Mouse (Mus musculus) G1E-ER4 (cell line): ENCODE measurements around the gene Scml4. TPM values are rescaled to one million over a fixed set of nuclear protein-coding genes. Genes with fewer than 3 reads are reported as not detected.

ENCODE experiments used
- GATA1 ChIP-seq: IDR thresholded peaks from one replicate; pipeline ENCODE4 v1.8.0; 2012; ENCODE audit warnings: low read length, inconsistent platforms
- polyA plus RNA-seq: library from polyadenylated mRNA; stranded (reverse); fragments of >175 nt; gene quantifications from 2 replicates; pipeline ENCODE4 v1.2.3, GENCODE M21; 2012

The Scml4 gene
- polyA plus RNA-seq, 1 experiment, result not detected

DNA sequence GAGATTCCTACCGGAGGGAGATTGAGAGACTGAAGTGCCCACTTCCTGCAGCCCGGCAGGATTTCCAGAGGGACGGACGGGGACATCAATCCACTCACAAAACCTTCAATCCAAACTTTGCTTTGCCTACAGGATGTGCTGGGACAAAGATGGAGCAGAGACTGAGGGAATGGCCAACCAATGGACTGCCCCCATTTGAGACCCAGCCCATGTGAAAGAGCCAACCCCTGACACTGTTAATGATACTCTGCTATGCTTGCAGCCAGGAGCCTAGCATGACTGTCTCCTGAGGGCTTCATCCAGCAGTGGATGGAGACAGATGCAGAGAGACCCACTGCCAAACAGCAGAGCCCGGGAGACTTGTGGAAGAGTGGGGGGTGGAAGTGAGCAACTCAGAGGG, 19.5 kb downstream of the Scml4 start:
- no peak for TF ChIP-seq GATA1

DNA sequence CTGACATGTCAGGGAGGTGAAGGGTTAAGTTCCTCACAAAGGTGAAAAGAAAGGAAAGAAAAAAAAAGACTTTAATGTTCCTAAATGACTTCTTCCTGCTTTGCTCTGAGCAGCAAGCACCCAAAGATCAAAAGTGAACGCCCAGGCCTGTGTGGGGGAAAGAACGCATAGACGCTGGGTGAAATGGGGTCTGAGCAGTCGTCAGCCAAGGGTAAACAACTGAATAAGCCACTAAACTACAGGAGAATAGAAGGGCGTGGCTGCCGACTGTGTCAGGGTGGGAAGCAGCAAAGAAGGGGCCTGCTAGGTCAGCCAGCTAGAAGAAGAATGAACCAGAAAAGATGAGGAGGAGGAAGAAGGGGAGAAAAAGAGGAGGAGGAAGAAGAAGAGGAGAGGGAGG, 26.9 kb downstream of the Scml4 start:
- TF ChIP-seq GATA1, result no peak

DNA sequence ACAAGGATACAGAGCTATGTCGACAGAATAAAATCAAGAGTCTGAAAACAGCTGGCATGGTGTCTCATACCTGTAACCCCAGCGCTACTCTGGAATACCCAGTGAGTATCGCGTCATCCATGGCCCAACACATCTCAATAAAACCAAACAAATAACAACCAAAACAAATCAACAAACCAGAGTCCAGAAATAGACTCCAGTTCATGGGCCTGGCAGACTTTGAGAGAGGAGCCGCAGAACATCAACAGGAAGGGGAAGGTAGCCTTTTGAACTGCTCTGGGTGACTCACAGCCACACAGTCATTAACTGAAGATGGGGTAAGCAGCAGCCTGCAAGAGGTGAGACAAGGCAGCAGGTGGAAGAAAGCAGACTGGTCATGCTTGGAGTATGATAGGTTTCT, 28.1 kb downstream of the Scml4 start:
- TF ChIP-seq GATA1, result no peak

DNA sequence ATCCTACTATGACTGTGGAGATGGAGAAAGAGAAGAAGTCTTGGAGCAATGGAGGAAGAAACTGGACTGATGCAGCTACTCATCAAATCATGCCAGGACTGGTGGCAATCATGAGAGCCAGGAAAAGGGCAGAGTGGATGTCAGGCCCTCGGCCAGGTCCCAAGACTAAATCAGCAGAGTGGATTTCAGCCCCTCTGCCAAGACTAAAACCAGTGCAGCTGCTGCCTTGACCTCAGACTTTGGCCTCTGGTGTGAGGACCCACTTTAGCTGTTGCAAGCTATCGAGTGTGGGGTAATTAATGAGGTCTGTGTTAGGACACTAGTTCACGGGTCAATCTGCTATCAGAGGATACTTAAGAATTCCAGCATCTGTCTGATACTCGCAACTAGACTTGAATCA, 30.2 kb downstream of the Scml4 start:
- TF ChIP-seq GATA1, result no peak

DNA sequence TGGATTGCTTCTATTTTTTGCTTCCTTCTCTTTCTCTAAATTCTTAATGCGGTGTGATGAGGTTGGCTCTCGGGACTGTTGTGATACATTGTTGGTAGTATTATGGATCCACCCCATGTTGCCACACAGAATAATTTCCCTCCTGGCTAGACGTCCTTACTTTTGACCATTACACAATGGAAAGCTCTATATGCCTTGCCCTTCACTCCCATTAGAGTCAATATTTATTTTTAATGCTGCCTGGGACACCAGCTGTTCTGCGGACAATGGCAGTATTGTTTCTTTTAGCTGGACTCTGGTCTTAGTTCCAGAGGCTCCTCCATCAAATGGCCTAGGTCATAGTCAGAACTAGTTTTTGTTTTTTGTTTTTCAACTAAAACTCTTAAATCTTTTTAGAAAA, 32.1 kb downstream of the Scml4 start:
- TF ChIP-seq GATA1, result no peak

DNA sequence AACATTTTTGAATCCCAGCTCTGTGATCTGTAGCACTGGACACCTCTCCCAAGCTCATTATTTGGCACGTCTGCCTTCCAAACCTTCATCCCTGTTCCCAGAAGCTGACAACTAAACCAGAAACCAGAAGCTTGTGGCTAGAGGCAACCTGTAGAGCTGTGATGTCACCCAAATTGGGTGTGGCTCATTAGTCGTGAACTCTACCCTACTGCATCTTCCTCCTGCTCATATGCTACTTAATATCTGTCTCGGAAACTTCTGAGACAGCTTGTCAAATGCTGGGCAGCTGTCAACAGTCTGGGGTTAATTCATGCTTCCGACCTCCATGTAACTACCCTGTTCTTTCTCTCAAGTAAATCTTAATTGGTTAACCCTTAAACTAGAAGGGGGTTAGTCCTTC, 32.8 kb downstream of the Scml4 start:
- no peak for TF ChIP-seq GATA1

DNA sequence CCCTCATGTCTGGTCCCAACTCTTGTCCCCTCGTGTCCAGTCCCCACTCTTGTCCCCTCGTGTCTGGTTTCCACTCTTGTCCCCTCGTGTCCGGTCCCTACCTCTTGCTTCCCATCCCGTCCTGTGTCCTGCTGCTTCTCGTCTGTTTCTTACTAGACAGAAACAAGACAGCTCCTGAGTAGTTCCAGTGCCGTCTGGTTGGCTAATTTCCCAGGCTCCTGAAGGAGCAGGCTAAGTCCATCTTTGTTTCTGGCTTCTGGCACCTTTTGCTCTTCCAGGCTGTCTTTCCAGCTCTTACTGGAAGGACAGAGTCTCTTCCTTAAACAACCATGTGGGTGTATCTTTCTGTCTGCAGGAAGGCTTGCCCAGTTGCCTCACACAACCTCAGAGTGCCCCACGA, 33.7 kb downstream of the Scml4 start:
- TF ChIP-seq GATA1, result no peak

DNA sequence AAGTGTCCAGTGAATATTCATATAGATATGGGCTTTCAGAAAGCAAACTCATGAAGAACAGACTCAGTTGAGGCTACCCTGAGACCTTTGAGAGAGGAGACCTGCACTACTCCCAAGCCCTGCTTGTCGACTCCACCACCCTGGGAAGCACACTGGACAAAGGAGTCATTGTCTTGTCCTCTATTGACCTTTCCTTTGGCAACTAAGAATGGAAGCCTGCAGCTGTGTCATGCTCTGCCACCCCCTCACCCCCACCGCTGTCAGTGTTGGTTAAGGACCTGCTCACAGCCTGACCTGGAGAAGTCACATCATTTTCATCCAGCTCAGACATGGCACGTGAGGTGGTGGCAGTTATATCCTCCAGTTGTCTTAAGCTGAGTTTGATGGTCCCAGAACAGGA, 34.1 kb downstream of the Scml4 start:
- TF ChIP-seq GATA1, result no peak

DNA sequence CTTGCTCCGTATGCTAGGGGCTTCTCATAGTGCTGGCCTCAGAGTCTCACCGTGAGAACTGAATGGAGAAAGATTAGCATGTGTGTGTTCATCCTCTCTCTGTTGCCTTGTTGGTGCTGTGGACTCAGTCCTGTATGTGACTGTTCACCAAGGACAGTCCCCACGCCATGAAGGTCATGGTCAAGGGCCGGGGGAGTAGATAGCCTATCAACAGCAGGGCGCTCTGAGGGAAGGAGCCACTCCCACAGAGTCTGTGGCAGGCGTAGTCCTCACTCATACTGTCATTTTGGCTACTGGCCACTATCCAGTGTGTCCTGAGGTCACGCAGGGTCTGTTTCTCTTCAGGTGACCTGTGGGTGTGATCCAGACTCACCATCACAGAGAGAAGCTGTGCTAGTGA, 34.5 kb downstream of the Scml4 start:
- no peak for TF ChIP-seq GATA1

DNA sequence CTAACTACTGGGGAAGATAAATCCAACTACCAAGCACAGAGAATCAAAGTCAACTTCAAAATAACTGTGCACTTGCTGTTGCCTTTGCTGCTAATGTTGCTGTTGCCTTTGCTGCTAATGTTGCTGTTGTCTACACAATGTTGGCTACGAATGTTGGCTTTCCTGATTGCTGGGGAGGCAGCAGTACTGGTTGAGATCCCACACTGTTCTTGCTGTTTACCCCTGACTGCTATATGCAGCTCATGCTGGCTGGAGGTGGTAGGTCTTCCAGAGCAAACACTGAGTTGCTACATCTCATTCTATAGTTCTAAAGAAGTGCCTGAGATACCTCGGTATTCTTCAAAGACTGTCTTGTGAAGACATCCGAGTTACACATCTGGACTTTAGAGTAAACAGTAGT, 36.5 kb downstream of the Scml4 start:
- no peak for TF ChIP-seq GATA1

DNA sequence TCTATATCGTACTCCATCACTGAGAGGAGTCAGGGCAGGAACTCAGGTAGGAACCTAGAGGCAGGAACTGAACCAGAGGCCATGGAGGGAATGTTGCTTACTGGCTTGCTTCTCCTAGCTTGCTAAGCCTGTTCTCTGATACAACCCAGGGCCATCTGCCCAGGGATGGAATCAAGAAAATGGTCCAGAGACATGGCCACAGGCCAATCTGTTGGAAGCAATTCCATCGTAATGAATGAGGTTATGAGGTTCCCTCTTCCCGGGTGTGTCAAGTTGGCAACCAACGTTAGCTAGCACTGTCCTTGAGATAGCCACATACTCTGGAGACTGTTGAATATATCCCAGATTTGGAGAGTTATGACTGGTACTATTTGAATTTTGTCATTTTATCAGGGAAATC, 37.0 kb downstream of the Scml4 start:
- no peak for TF ChIP-seq GATA1

DNA sequence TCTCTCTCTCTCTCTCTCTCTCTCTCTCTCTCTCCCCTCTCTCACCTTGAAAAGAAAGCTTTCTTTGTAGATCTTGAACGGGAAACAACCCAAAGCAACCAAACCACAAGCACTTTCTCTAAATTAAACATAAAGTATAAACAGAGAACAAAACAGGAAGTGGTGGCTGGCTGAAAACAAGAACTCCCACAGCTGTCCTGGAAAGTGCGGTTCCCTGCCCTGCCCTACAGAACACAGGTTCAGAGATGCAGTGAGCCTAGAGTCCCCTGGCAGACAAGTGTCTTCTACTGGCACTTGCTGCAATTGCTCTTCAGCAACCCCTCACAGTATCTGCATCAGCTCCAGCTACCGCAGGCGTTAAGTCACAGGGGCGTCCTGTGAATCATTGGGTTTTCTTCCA, 37.5 kb downstream of the Scml4 start:
- TF ChIP-seq GATA1, result no peak

DNA sequence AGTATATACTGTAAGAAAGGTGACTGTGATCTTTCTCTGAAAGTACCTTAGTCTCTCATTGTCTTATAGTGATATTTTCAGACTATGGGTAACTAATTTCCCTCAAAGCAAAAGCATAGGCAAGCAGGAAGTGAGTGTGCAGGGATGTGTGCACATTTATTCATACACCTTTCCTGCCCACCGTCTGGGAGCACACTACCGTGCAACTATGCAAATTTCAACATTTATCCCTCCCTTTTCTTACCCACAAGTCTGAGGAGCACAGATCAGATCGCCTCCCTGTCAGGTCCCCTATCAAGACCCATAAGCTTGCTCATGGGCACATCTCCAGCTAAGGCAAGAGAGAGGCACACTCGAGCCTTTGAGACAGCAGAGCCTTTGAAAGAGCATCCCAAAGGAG, 41.2 kb downstream of the Scml4 start:
- TF ChIP-seq GATA1, result no peak

DNA sequence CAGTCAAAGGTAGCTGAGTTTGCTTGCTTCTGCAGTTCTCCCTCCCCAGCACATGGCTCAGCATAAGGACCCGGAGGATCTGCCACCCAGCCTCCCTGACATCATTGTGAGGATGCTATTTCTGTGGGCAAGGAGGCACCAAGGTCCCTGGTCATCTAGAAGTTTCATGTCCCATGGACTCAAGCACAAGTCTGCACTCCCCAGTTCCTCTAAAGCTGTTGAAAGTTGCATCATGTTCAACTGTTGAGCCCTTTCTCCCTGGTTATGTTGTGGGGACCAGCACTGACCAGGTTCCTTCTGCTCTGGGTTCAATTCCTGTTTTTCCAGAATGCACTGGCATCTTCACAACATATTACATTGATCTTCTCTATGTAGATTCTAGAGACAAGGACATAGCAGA, 42.9 kb downstream of the Scml4 start:
- no peak for TF ChIP-seq GATA1

DNA sequence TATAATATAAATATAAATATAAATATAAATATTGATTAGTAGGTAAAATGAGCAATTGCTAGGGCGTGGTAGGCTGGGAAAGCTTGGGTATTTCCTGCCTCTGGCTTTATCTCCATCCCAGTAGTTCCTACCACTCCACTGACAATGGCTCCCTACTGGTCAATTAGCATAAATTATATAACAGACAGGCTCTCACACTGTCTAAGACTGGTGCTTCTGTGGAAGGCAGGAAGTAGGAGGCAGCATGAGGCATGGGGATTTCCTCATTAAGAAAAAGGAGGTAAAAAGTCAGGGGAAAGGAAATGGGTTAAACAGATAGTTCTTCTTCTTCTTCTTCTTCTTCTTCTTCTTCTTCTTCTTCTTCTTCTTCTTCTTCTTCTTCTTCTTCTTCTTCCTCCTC, 48.4 kb downstream of the Scml4 start:
- no peak for TF ChIP-seq GATA1

DNA sequence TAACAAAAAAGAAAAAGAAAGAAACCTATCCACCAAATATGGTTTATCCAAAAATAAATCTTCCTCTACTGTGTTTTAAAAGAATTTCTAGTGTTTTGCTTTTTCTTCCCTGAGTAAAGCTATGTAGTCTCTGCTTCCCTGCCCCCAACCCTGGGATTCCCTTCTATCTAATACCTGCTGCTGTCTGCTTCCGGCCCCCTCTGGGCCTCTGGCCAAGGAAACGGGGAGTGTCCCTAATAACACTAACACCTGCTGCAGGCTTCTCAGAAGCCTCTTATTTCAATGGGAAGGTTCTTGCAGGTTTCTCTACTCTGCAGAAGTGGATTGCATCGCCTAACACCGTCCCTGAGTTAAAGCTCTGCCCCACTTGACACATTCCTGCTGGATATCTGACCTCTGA, 50.4 kb downstream of the Scml4 start:
- no peak for TF ChIP-seq GATA1

DNA sequence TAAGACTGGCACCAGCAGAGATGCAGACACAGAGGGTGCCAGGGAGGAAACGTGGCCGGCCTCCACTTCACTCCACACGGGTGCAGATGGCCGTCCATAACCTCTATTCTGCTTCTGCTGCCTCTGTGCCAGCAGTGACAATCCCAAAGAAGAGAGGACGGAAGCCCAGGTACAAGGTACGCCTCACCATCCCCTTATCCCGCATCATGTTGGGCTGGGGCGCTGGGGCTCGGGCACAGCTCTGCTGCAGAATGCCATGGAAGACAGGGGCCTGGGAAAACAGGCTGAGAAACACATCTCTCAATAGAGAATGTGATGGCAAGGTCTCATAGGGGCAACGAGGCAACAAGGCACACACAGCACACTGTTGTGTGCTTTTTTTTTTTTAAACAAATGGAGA, 51.9 kb downstream of the Scml4 start:
- TF ChIP-seq GATA1, result no peak

DNA sequence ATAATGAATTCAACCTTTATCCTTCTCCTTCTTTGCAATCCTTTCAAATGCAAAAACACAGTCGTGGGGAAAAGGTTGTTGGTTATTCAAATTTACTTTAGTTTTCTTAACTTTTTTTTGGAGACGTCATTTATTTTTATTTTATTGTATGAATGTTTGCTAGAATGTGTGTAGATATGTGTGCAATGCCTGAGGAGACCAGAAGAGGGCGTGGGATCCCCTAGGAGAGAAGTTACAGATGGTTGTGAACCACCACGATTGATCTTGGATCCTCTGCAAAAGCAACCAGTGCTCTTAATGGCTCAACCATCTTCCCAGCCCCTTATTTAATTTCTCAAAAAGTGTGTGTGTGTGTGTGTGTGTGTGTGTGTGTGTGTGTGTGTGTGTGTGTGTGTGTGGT, 53.0 kb downstream of the Scml4 start:
- no peak for TF ChIP-seq GATA1

DNA sequence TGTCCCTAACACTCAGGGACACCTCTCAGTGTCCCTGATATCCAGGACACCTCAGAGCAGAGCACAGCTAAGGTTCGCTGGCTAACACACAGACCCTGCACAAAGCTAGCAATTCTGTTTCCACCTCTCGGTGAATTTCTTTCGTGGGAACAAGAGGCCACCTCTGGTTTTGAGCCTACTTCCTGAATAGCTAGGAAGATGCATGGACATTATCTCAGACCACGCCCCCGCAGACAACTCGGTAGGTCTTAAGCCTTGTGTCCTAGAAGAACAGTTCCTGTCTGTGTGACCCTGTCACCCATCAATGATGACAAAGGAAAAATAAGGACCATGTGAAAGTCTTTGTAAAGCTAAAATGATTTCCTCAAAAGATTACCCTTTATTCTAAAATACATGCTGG, 54.0 kb downstream of the Scml4 start:
- no peak for TF ChIP-seq GATA1

DNA sequence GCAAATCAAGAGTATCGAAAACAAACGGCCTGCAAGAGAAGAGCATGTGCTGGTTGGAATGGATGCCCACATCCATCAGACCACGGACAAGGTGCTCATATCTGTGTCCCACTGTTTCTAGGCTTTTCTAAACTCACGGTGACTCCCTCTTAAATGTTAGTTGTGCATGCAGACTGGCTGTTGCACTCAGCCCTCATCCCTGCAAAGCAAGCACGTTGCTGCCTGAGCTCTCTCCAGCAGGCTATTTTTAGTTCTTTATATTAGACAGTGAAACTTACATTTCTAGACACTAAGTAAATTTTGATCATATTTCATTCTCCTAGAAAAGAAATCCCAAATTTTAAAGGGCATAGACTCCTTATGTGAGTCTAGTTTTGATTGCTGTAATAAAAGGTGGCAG, 57.2 kb downstream of the Scml4 start:
- TF ChIP-seq GATA1, result no peak
